In genomic region chr10:81408424-81408729, GRCm38 (mm10) we compare ENCODE assay signal across 9 mouse cellular contexts. TPM values are rescaled to one million over a fixed set of nuclear protein-coding genes. Genes with fewer than 3 reads are reported as not detected.
DNase-seq lines count a peak whose midpoint lies in the region; ATAC-seq lines count a peak whose summit lies in the region.
"Had no signal": no experiment of that assay in that cellular context is flagged by ENCODE, and none has a peak within 500 bp of the region (broad histone marks: within the 10 kb centered on the region; RNA-seq: fewer than 3 reads in every experiment).

No protein-coding gene starts in this region.

- H3K9ac ChIP-seq in heart, embryonic 12.5 days = peak overlapping the region; percentile 15; the same call in 1 of the 2 replicates
- 0 out of 2 replicates have a peak overlapping the region, but pooled peaks have one; percentile 41 for H3K9ac ChIP-seq in lung, embryonic 16.5 days (ENCODE audit: low read length)
- no peak overlapping the region for H3K9ac ChIP-seq in intestine, embryonic 15.5 days
- no peak overlapping the region for H3K9ac ChIP-seq in stomach, embryonic 15.5 days

- no peaks in the 10 kb centered on the region for H3K9me3 ChIP-seq in heart, embryonic 12.5 days (replicated peaks)
- H3K9me3 ChIP-seq in lung, embryonic 16.5 days (ENCODE audit: control insufficient read depth, low read length) = no peaks in the 10 kb centered on the region
- no peaks in the 10 kb centered on the region for H3K9me3 ChIP-seq in intestine, embryonic 15.5 days
- no peaks in the 10 kb centered on the region for H3K9me3 ChIP-seq in stomach, embryonic 15.5 days

- 37% methylated on average over 13 of the region's 13 CpGs for WGBS in heart, embryonic 12.5 days
- WGBS in lung, embryonic 16.5 days = 57% methylated on average over 13 of the region's 13 CpGs
- WGBS in intestine, embryonic 15.5 days = 54% methylated on average over 13 of the region's 13 CpGs
- WGBS in stomach, embryonic 15.5 days = 49% methylated on average over 13 of the region's 13 CpGs

- no peak for ATAC-seq in heart, embryonic 12.5 days (ENCODE audit: insufficient number of reproducible peaks, low FRiP score)
- ATAC-seq in lung, embryonic 16.5 days (ENCODE audit: low read depth) = no peak
- no peak for ATAC-seq in intestine, embryonic 15.5 days
- no peak for ATAC-seq in stomach, embryonic 15.5 days (ENCODE audit: insufficient read depth, low FRiP score, low read depth)

- H3K4me2 ChIP-seq in heart, embryonic 12.5 days = no peak overlapping the region
- peak overlapping the region; percentile 8; the same call in 1 of the 2 replicates for H3K4me2 ChIP-seq in lung, embryonic 16.5 days (ENCODE audit: low read depth, low read length)
- H3K4me2 ChIP-seq in intestine, embryonic 15.5 days (replicated peaks) = no peak overlapping the region
- H3K4me2 ChIP-seq in stomach, embryonic 15.5 days = no peak overlapping the region; the same call in 1 of the 2 replicates

- no peak overlapping the region for H3K4me3 ChIP-seq in heart, embryonic 12.5 days
- H3K4me3 ChIP-seq in lung, embryonic 16.5 days (ENCODE audit: low read length) = no peak overlapping the region
- no peak overlapping the region for H3K4me3 ChIP-seq in intestine, embryonic 15.5 days (replicated peaks)
- no peak overlapping the region for H3K4me3 ChIP-seq in stomach, embryonic 15.5 days (replicated peaks)

- H3K36me3 ChIP-seq in heart, embryonic 12.5 days = peaks cover 48% of the 10 kb centered on the region
- peaks cover 31% of the 10 kb centered on the region for H3K36me3 ChIP-seq in lung, embryonic 16.5 days (ENCODE audit: control insufficient read depth, insufficient read depth, low read length)
- H3K36me3 ChIP-seq in intestine, embryonic 15.5 days = peaks cover 11% of the 10 kb centered on the region; the same call in 1 of the 2 replicates
- peaks cover 19% of the 10 kb centered on the region; the same call in 1 of the 2 replicates for H3K36me3 ChIP-seq in stomach, embryonic 15.5 days

- peaks cover 96% of the 10 kb centered on the region for H3K4me1 ChIP-seq in heart, embryonic 12.5 days (replicated peaks)
- H3K4me1 ChIP-seq in lung, embryonic 16.5 days (replicated peaks; ENCODE audit: control insufficient read depth, insufficient read depth, low read length) = peaks cover 73% of the 10 kb centered on the region
- peaks cover 84% of the 10 kb centered on the region for H3K4me1 ChIP-seq in intestine, embryonic 15.5 days (replicated peaks)
- H3K4me1 ChIP-seq in stomach, embryonic 15.5 days = peaks cover 69% of the 10 kb centered on the region

- peak overlapping the region; percentile 92 for H3K27ac ChIP-seq in heart, embryonic 12.5 days (ENCODE audit: poor library complexity, severe bottlenecking)
- H3K27ac ChIP-seq in lung, embryonic 16.5 days (ENCODE audit: low read length) = peak overlapping the region; percentile 72
- peak overlapping the region; percentile 20; the same call in 1 of the 2 replicates for H3K27ac ChIP-seq in intestine, embryonic 15.5 days
- 0 out of 2 replicates have a peak overlapping the region, but pooled peaks have one; percentile 3 for H3K27ac ChIP-seq in stomach, embryonic 15.5 days

- 0 out of 2 replicates have a peak, but pooled peaks cover 5% of the 10 kb centered on the region for H3K27me3 ChIP-seq in heart, embryonic 12.5 days (replicated peaks)
- H3K27me3 ChIP-seq in lung, embryonic 16.5 days (ENCODE audit: control insufficient read depth, insufficient read depth, low read depth, low read length) = no peaks in the 10 kb centered on the region
- H3K27me3 ChIP-seq in intestine, embryonic 15.5 days (replicated peaks) = no peaks in the 10 kb centered on the region
- H3K27me3 ChIP-seq in stomach, embryonic 15.5 days (replicated peaks) = 0 out of 2 replicates have a peak, but pooled peaks cover 4% of the 10 kb centered on the region

- DNase-seq in heart, postnatal 36 days = no peak
- no peak for DNase-seq in lung, adult 18-20 months
- no peak for DNase-seq in adrenal gland, postnatal 36 days
- no peak for DNase-seq in adrenal gland, adult 8-10 months

- intact Hi-C loops in heart, postnatal 36 days (cut with DNase I) = loop anchor here (2.0 kb wide), 1 partner anchor 32 kb away; no protein-coding TSS in a partner anchor

RNA-seq across cellular contexts. Expression of gene Smim24, which starts 15.5 kb away (rescaled TPM):
- 2.9 and 4.3 TPM in 2 replicates for polyA plus RNA-seq in heart, embryonic 12.5 days (2016; fragmentation: Nextera tagmentation; extraction: Ambion mirVana)
- 1 to 10 TPM; 2.2 to 2.4 TPM for total RNA-seq in heart, postnatal 36 days (2021)
- 7.9 and 9.0 TPM in 2 replicates for polyA plus RNA-seq in lung, embryonic 16.5 days (2015; fragmentation: Nextera tagmentation; extraction: Ambion mirVana)
- polyA plus RNA-seq in intestine, embryonic 15.5 days (2015; fragmentation: Nextera tagmentation; extraction: Ambion mirVana) = 235 and 288 TPM in 2 replicates
- 59.5 and 77.5 TPM in 2 replicates for polyA plus RNA-seq in stomach, embryonic 15.5 days (2015; fragmentation: Nextera tagmentation; extraction: Ambion mirVana)
- total RNA-seq in adrenal gland, postnatal 36 days (2021) = 1 to 10 TPM; 1.2 to 1.6 TPM
- 1 to 10 TPM in 2 of 4 experiments, under 1 TPM in 2; 0.78 to 2.0 (median 0.96) TPM for total RNA-seq in adrenal gland, adult 8-10 months (2022)

RNA-seq across cellular contexts. Expression of gene Gm48552, which starts 19.6 kb away (rescaled TPM):
- polyA plus RNA-seq in heart, embryonic 12.5 days (2016; fragmentation: Nextera tagmentation; extraction: Ambion mirVana) = 1.2 and 1.8 TPM in 2 replicates
- total RNA-seq in heart, postnatal 36 days (2021) = under 1 TPM in 1 of 2 experiments, not detected in 1; 0.62 TPM
- 1.2 and 1.7 TPM in 2 replicates for polyA plus RNA-seq in lung, embryonic 16.5 days (2015; fragmentation: Nextera tagmentation; extraction: Ambion mirVana)
- polyA plus RNA-seq in intestine, embryonic 15.5 days (2015; fragmentation: Nextera tagmentation; extraction: Ambion mirVana) = 1.4 TPM in 1 of 2 replicates, not detected in the other
- 0.41 and 1.4 TPM in 2 replicates for polyA plus RNA-seq in stomach, embryonic 15.5 days (2015; fragmentation: Nextera tagmentation; extraction: Ambion mirVana)
- 1 to 10 TPM in 1 of 2 experiments, not detected in 1; 1.5 TPM for total RNA-seq in adrenal gland, postnatal 36 days (2021)
- 1 to 10 TPM; 2.0 to 4.2 (median 2.6) TPM for total RNA-seq in adrenal gland, adult 8-10 months (2022)
- total RNA-seq: megakaryocyte-erythroid progenitor cell, adult 5-6 weeks had no signal

RNA-seq across cellular contexts. Expression of gene Gm48551, which starts 24.1 kb away (rescaled TPM):
- polyA plus RNA-seq in heart, embryonic 12.5 days (2016; fragmentation: Nextera tagmentation; extraction: Ambion mirVana) = 1.9 and 2.2 TPM in 2 replicates
- total RNA-seq in heart, postnatal 36 days (2021) = 1 to 10 TPM; 1.1 to 2.0 TPM
- 3.0 and 3.1 TPM in 2 replicates for polyA plus RNA-seq in lung, embryonic 16.5 days (2015; fragmentation: Nextera tagmentation; extraction: Ambion mirVana)
- 2.8 and 3.6 TPM in 2 replicates for polyA plus RNA-seq in intestine, embryonic 15.5 days (2015; fragmentation: Nextera tagmentation; extraction: Ambion mirVana)
- polyA plus RNA-seq in stomach, embryonic 15.5 days (2015; fragmentation: Nextera tagmentation; extraction: Ambion mirVana) = 2.9 and 3.3 TPM in 2 replicates
- 1 to 10 TPM; 1.1 to 1.7 TPM for total RNA-seq in adrenal gland, postnatal 36 days (2021)
- 1 to 10 TPM in 2 of 4 experiments, under 1 TPM in 2; 0.65 to 2.9 (median 1.0) TPM for total RNA-seq in adrenal gland, adult 8-10 months (2022)

RNA-seq across cellular contexts. Expression of gene Dohh, which starts 24.1 kb away (rescaled TPM):
- polyA plus RNA-seq in heart, embryonic 12.5 days (2016; fragmentation: Nextera tagmentation; extraction: Ambion mirVana) = 66.7 and 66.9 TPM in 2 replicates
- 10 to 100 TPM; 50.3 to 52.2 TPM for total RNA-seq in heart, postnatal 36 days (2021)
- 71.4 and 73.1 TPM in 2 replicates for polyA plus RNA-seq in lung, embryonic 16.5 days (2015; fragmentation: Nextera tagmentation; extraction: Ambion mirVana)
- 89.2 and 100 TPM in 2 replicates for polyA plus RNA-seq in intestine, embryonic 15.5 days (2015; fragmentation: Nextera tagmentation; extraction: Ambion mirVana)
- 78.9 and 80.4 TPM in 2 replicates for polyA plus RNA-seq in stomach, embryonic 15.5 days (2015; fragmentation: Nextera tagmentation; extraction: Ambion mirVana)
- 10 to 100 TPM; 48.9 to 54.0 TPM for total RNA-seq in adrenal gland, postnatal 36 days (2021)
- 10 to 100 TPM; 49.8 to 60.2 (median 55.0) TPM for total RNA-seq in adrenal gland, adult 8-10 months (2022)

RNA-seq across cellular contexts. Expression of gene Fzr1, which starts 30.1 kb away (rescaled TPM):
- polyA plus RNA-seq in heart, embryonic 12.5 days (2016; fragmentation: Nextera tagmentation; extraction: Ambion mirVana) = 96.4 and 99.5 TPM in 2 replicates
- total RNA-seq in heart, postnatal 36 days (2021) = 10 to 100 TPM; 27.8 to 29.4 TPM
- polyA plus RNA-seq in lung, embryonic 16.5 days (2015; fragmentation: Nextera tagmentation; extraction: Ambion mirVana) = 95.4 and 105 TPM in 2 replicates
- polyA plus RNA-seq in intestine, embryonic 15.5 days (2015; fragmentation: Nextera tagmentation; extraction: Ambion mirVana) = 83.2 and 85.7 TPM in 2 replicates
- polyA plus RNA-seq in stomach, embryonic 15.5 days (2015; fragmentation: Nextera tagmentation; extraction: Ambion mirVana) = 88.5 and 90.5 TPM in 2 replicates
- total RNA-seq in adrenal gland, postnatal 36 days (2021) = 10 to 100 TPM; 37.8 to 49.0 TPM
- 10 to 100 TPM; 47.1 to 52.7 (median 49.9) TPM for total RNA-seq in adrenal gland, adult 8-10 months (2022)

Comparison
In these comparisons a context has a peak if more than half of its experiments do, and no peak if none do; other contexts are left out.
1. H3K27ac ChIP-seq: peak in every context shown above with its lines; median percentile 92 in heart, embryonic 12.5 days; 72 in lung, embryonic 16.5 days; 20 in intestine, embryonic 15.5 days; 3 in stomach, embryonic 15.5 days.
2. H3K9ac ChIP-seq: peak in heart, embryonic 12.5 days (single experiment) and lung, embryonic 16.5 days (single experiment); none in intestine, embryonic 15.5 days (single experiment) and stomach, embryonic 15.5 days (single experiment).